Mouse (Mus musculus) embryonic fibroblast, embryonic 13.5 days (primary cell): Measurements from ENCODE around the gene Eif3a. TPM values are rescaled to one million over a fixed set of nuclear protein-coding genes. Genes with fewer than 3 reads are reported as not detected.

Experiments used
- H3K27ac ChIP-seq: 2 replicates; pipeline ENCODE4 v1.5.1; 2012; ENCODE audit warnings: low read length, control low read depth, inconsistent platforms; ENCODE audit not compliant: insufficient read depth
- H3K4me1 ChIP-seq: 2 replicates; pipeline ENCODE4 v1.6.1; 2011; ENCODE audit warnings: low read length; ENCODE audit not compliant: control insufficient read depth, insufficient read depth
- H3K4me3 ChIP-seq: 2 replicates; pipeline ENCODE4 v1.5.1; 2011; ENCODE audit warnings: mild to moderate bottlenecking, control low read depth, low read length; ENCODE audit not compliant: insufficient read depth
- CTCF ChIP-seq: IDR thresholded peaks from 2 replicates; pipeline ENCODE4 v1.5.1; 2011; ENCODE audit warnings: mild to moderate bottlenecking, control low read depth, low read length, moderate library complexity, borderline replicate concordance; ENCODE audit not compliant: insufficient read depth
- POLR2A ChIP-seq: IDR thresholded peaks from 2 replicates; pipeline ENCODE4 v1.6.1; 2011; ENCODE audit warnings: low read depth, mild to moderate bottlenecking, control low read depth, low read length, moderate library complexity
- polyA plus RNA-seq: library from polyadenylated mRNA; stranded (reverse); fragments of >200 nt; gene quantifications from 2 replicates; pipeline ENCODE4 v1.2.4, GENCODE M21; 2011; ENCODE audit warnings: low read depth; ENCODE audit not compliant: missing spikeins, insufficient read length

The Eif3a gene
- polyA plus RNA-seq, 1 experiment = 321 TPM

DNA sequence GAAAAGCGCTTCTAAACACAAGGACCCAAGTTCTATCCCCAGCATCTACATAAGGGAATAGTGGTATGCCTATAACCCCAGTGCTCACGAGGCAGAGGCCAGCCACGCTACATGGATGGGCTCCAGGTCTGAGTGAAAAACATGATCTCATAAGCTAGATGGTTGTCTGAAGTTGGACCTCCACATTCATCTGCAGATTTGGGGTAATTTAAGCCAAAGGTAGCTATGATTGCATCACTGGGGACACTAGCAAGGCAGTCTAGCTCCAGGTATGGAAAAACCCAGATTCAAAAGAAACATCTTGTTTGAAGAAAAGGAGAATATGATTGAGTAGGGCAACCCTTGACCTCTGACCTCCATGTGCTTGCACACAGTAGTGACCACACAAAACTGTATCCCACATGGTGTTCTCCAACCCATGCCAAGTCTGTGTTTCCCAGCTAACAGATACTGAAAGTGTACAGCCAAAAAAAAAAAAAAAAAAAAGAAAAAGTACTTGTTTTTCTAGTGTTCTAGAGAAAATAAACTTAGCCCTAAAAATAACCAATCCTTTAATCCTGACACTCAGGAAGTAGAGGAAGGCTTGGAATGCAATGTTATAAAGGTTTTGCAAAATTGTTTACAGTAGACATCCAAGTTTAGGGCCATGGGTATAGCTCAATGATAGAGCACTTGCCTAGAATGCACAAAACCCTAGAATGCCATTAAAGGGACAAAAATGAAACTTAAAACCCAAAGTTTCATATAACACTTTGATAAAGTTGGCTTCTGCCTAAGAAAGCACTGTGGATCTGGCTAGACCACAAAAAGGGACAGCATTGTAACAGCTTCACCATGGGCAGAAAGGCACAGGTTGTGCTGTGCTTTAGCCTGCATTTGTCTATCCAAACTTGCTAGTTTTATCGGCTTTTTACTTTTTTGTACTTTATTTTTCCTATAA lies 31.3 kb downstream of the Eif3a start:
- TF ChIP-seq POLR2A (no peak), CTCF (no peak)
- H3K4me3 ChIP-seq = no peak overlapping the region
- no peak overlapping the region for H3K27ac ChIP-seq
- peaks cover 2% of the 10 kb centered on the region for H3K4me1 ChIP-seq

DNA sequence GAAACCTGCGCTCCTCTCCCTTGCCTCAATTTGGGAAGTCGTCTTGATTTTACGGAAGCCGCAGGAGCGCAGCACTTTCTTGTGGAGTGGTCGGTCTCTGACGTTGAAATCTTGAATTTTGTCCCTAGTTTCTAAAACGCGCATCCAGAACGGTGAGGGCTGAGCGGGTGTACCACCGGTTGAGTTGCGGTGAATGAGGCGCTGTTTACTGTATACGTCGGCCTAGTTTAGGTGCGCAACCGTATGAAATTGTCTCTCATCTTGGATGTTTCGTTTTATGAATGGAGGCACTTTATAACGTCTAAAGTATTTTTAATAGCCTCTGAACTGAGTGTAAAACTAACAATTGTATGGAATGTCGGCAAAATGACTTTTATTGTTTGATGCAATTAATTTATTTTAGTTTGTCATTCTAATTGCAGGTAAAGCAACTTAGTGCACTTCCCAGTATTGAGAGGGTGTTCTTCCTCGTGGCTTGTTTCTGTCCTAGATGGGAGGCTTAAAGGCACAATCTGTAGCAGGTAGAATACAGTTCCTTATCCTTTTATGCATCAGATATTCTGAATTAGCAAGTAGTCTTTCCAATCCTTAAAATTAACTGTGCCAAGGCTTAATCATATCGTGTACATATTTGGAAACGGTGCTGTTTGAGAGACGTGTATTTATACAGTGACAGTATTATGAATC lies 33.2 kb downstream of the Eif3a start:
- peaks cover 2% of the 10 kb centered on the region for H3K4me1 ChIP-seq
- no peak overlapping the region for H3K27ac ChIP-seq
- TF ChIP-seq CTCF (no peak), POLR2A (no peak)
- peak overlapping the region; percentile 35 for H3K4me3 ChIP-seq

DNA sequence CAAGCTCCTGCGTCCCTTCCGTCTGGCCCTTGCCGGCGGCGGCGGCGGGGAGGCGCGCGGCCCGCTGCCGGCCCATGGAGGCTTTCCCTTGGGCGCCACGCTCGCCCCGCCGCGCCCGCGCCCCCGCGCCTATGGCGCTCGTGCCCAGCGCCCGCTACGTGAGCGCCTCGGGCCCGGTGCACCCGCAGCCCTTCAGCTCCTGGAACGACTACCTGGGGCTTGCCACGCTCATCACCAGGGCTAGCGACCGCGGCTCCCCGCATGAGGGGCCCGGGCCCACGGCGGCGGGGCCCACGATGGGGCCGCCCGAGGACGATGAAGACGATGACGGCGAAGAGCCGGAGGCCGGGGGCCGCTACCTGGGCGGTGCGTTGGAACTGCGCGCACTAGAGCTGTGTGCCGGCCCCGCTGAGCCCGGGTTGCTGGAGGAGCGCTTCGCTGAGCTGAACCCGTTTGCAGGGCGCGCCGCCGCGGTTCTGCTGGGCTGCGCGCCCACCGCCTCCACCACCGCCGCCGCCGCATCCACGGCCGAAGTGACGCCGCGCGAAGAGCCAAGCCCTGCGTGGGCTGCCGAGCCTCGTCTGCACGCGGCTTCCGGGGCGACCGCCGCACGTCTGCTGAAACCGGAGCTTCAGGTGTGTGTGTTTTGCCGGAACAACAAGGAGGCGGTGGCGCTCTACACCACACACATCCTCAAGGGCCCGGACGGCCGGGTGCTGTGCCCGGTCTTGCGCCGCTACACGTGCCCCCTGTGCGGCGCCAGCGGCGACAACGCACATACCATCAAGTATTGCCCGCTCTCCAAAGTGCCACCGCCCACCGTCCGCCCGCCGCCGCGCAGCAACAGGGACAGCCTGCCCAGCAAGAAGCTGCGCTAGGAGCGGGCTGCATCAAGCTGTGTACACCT lies 34.0 kb downstream of the Eif3a start:
- H3K4me3 ChIP-seq = peak overlapping the region; percentile 35
- no peak for TF ChIP-seq CTCF
- TF ChIP-seq POLR2A = no peak; the same call in 1 of the 2 replicates
- no peak overlapping the region for H3K27ac ChIP-seq
- H3K4me1 ChIP-seq = peaks cover 2% of the 10 kb centered on the region

DNA sequence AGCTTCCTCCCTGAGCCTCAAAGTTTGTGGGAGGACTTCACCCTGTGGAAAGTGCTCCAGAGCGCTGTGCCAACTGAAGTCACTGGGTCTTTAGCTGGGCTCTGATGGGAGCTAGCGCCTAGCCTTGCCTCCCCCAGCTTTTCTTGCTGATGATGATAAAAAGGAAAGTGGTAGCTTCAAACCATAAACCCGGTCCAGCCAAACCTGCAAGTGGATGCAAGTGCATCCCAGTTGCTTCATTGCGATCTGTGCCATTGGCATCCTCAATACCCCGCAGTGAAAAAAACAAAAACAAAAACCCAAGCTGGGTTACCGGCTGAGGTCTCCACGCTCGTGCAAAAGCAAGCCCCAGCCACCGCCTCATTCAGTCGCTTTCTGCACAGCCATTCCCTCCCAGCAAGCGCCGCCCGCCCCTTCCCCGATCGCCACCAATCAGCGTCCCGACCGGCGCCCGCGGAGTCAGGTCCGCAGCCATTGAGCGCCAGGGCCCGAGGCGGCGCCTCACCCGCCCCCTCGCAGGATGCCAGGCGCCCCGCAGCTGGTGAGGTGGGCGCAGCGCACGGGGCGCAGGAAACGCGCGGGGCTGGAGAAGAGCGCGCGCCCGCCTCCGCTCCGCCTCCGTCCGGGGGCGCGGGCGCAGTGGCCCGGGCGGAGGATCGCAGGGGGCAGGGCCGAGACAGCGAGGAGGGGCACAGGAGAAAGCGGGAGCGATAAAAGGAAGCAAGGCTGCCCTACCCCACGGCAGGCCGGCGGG lies 34.8 kb downstream of the Eif3a start, which contains the start of gene Nanos1:
Gene Nanos1 (plus strand): TSS at position 550 of the 754 bp plus-strand sequence.
- peaks cover 2% of the 10 kb centered on the region for H3K4me1 ChIP-seq
- TF ChIP-seq POLR2A = 0 out of 2 replicates have a peak, but pooled peaks have one; percentile 60
- no peak for TF ChIP-seq CTCF
- no peak within 1 kb of the TSS for H3K27ac ChIP-seq
- peak within 1 kb of the TSS; percentile 45 for H3K4me3 ChIP-seq

DNA sequence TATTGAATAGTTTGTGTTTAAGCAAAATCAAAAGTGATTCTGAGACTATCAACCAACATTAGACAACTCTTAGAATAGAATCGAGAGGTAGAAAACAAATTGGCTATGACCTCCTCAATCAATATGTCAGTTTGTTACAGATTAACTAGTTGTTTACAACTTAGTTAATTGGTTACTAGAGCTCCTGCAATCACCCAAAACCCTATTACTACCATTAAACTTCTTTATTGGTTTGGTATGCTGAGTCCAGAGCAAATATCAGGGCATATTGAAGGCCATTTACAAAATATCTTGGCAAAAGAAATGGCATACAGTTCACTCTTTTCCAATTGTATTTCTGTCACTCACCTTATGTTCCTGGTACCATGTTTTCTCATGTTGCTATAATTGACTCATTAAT lies 42.7 kb downstream of the Eif3a start:
- Histone ChIP-seq H3K4me3 (no peak overlapping the region), H3K27ac (no peak overlapping the region), H3K4me1 (no peaks in the 10 kb centered on the region)
- no peak for TF ChIP-seq POLR2A
- no peak for TF ChIP-seq CTCF

DNA sequence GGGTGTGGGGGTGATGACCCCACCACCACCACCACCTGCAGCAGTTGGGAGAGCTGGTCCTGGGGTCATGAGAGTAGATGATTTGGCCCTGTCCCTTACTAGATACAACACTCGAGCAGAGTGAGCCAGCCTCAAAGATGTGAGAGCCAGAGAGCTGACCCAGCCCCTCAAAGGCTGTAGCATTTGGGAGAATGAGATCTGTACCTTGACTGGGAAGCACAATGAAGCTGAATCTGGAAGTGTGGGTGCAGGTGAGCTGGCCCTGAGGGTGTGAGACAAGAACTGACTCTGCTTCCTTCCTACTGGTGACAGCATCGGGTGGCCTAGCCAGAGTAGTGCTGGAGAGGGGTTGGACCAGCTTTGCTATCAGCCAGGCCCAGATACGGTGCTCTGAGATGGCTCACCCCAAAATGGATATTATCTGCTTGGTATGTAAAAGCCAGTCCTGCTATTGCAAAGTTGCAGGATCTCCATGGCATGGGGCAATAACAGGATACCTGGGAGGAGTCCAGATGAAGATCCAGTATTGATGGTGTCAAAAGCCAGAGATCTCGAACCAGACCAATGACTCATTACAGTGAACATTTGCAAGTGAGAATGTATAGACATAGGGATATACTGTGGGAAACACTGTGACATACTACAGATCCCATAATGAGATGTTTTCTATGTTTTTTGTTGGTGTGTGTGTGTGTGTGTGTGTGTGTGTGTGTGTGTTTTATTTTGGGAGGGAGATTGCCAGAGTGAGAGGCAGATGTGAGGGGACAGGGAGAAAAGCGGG lies 46.5 kb downstream of the Eif3a start:
- H3K4me3 ChIP-seq = no peak overlapping the region
- no peak overlapping the region for H3K27ac ChIP-seq
- no peaks in the 10 kb centered on the region for H3K4me1 ChIP-seq
- TF ChIP-seq CTCF = no peak
- TF ChIP-seq POLR2A = no peak

DNA sequence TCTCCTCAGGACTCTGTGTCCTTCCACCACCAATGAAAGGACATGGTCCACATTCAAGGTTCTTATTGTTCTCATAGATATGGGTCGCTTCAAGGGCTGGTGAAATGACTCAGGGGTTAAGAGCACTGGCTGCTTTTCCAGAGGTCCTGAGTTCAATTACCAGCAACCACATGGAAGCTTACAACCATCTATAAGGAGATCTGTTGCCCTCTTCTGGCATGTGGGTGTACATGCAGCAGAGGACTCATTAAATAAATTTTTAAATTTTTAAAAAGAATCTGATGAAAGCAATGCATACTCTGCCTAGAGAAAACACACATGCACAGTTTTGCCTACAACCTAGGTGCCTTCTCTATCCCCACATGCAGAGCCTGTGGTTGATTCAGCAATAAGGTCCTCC lies 49.9 kb downstream of the Eif3a start:
- no peak overlapping the region for H3K4me3 ChIP-seq
- TF ChIP-seq POLR2A = no peak
- no peak for TF ChIP-seq CTCF
- H3K4me1 ChIP-seq = no peaks in the 10 kb centered on the region
- no peak overlapping the region for H3K27ac ChIP-seq

DNA sequence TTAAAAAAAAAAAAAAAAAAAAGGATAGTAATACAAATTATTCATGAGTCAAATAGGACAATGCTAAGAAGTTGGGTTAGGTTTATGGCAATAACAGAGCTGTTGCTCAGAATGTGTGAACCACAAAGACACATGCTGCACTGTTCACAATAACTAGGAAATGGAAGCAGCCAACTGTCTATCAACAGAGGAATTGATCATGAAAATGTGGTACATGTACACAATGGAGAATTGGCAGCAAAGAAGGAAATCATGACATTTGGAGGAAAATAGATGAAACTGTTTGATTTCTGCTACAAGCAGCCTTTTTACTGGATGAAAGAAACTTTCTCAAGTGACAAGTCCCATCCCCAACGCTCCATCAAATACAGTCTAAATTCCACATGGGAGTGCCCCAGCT lies 58.5 kb downstream of the Eif3a start:
- Histone ChIP-seq H3K27ac (no peak overlapping the region), H3K4me3 (no peak overlapping the region), H3K4me1 (no peaks in the 10 kb centered on the region)
- TF ChIP-seq CTCF = no peak

DNA sequence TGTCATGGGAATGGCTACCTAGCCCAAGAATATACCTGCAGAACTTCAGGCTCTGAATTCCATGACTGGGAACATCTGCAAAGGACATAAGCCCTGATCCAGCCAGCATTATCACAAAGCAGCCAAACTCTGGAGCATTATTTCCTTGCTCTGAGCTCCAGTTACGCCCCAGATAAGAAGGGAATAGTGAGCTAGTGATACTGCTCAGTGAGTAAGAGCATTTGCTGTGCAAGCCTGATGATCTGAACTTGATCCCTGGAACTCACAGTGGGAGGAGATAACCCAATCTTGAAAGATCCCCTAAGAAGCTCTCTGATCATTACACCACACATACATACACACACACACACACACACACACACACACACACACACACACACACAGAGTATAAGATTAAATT lies 59.2 kb downstream of the Eif3a start:
- no peak for TF ChIP-seq CTCF
- no peak for TF ChIP-seq POLR2A

More for the DNA sequence above, 59.2 kb downstream of the Eif3a start:
- no peak overlapping the region for H3K4me3 ChIP-seq
- no peaks in the 10 kb centered on the region for H3K4me1 ChIP-seq
- H3K27ac ChIP-seq = no peak overlapping the region
